Mouse (Mus musculus): ENCODE results near the gene Maea.

DNA sequence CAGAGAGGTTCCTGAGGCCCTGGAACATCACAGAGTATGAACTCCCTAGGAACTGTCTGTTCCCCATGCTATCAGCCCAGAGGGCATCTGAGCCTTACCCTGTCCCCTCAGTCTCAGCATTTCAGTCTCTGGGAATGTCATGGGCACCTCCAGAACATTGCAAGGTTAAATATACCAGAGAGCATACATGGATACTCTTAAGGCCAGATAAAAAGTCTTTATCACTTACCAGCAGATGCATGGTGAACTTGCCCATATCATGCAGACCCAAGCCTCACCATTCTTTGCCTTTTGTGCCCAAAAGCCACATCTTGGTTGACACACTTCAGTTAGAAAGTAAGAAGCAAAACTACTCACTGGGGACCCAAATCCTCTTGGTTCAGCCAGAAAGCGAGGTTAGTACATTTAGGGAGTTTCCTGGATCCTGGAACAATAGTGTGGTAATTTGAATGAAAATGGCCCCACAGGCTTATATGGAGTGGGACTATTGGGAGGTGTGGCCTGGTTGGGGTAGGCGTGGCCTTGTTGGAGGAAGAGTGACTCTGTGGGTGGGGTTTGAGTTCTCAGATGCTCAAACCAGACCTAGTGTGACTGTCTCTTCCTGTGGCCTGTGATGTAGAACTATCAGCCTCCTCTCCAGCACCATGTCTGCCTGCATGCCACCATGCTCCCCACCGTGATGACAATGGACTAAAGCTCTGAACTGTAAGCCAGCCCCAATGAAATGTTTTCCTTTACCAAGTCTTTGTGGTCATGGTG lies 24.4 kb upstream of the Maea start:
- TF ChIP-seq POLR2A (IDR thresholded peaks at IDR 0.05; ENCODE audit: low read depth, low read length) (no peak), CTCF (IDR thresholded peaks at IDR 0.05; ENCODE audit: extremely low read depth, insufficient read length, insufficient replicate concordance, low read depth, low read length) (no peak)
